Mouse (Mus musculus): ENCODE data around the gene Tex14.
A peak's percentile ranks its signal among the peaks of the same experiment; 100 is the strongest.
"Not testable (repeated sequence)": the region's sequence is repeated elsewhere in the genome, so short reads cannot be mapped to it uniquely, and the experiment has no call there.

Tex14 gene

GRCm38 (mm10) chr11:87404876-87405275 lies at the start of gene Tex14, which contains the start of gene Rad51c:
Gene Tex14 (plus strand): TSS chr11:87405065.
Gene Rad51c (minus strand): TSS chr11:87404954.
- DNase-seq (ENCODE audit: low spot score in 2 of 2), result peak; percentile 24 to 71

GRCm38 (mm10) chr11:87357317-87358300 lies 47.3 kb upstream of the Tex14 start:
- DNase-seq (ENCODE audit: low spot score in 2 of 2), result peak; percentile 23 to 71

GRCm38 (mm10) chr11:87358331-87359261 lies 46.3 kb upstream of the Tex14 start, which contains the start of gene Ppm1e:
Gene Ppm1e (minus strand): TSS chr11:87359023.
- DNase-seq (ENCODE audit: low spot score in 2 of 2), result peak; percentile 79 to 89

- no peak for DNase-seq (ENCODE audit: low spot score in 2 of 2)
These were observed 45.6 kb upstream of the Tex14 start for GRCm38 (mm10) chr11:87359262-87359612.

GRCm38 (mm10) chr11:87365120-87365519 lies 39.7 kb upstream of the Tex14 start:
- DNase-seq (ENCODE audit: low spot score in 2 of 2), result no peak

GRCm38 (mm10) chr11:87367061-87367460 lies 37.8 kb upstream of the Tex14 start:
- no peak for DNase-seq (ENCODE audit: low spot score in 2 of 2)

GRCm38 (mm10) chr11:87367865-87368580 lies 36.8 kb upstream of the Tex14 start:
- peak; percentile 65 to 68 for DNase-seq (ENCODE audit: low spot score in 2 of 2)

GRCm38 (mm10) chr11:87384551-87384950 lies 20.3 kb upstream of the Tex14 start:
- DNase-seq (ENCODE audit: low spot score in 2 of 2), result no peak

- no peak for DNase-seq (ENCODE audit: low spot score in 2 of 2)
These were observed 19.2 kb upstream of the Tex14 start for GRCm38 (mm10) chr11:87385676-87386075.

GRCm38 (mm10) chr11:87393855-87394254 lies 11.0 kb upstream of the Tex14 start:
- DNase-seq (ENCODE audit: low spot score in 2 of 2), result peak in 1 of 2 experiments; percentile 28

GRCm38 (mm10) chr11:87398402-87398801 lies 6.5 kb upstream of the Tex14 start:
- DNase-seq (ENCODE audit: low spot score in 2 of 2), result no peak

GRCm38 (mm10) chr11:87404111-87404853 lies 583 bp upstream of the Tex14 start:
- DNase-seq (ENCODE audit: low spot score in 2 of 2), result peak; percentile 97 to 99

- DNase-seq (ENCODE audit: low spot score in 2 of 2), result not testable (repeated sequence)
These were observed 8.5 kb downstream of the Tex14 start for GRCm38 (mm10) chr11:87413412-87413811.

GRCm38 (mm10) chr11:87416120-87416519 lies 11.3 kb downstream of the Tex14 start:
- DNase-seq (ENCODE audit: low spot score in 2 of 2), result no peak

GRCm38 (mm10) chr11:87420861-87421260 lies 16.0 kb downstream of the Tex14 start:
- no peak for DNase-seq (ENCODE audit: low spot score in 2 of 2)

- DNase-seq (ENCODE audit: low spot score in 2 of 2), result no peak
These were observed 16.9 kb downstream of the Tex14 start for GRCm38 (mm10) chr11:87421760-87422201.

GRCm38 (mm10) chr11:87422511-87423340 lies 17.9 kb downstream of the Tex14 start:
- peak; percentile 83 to 90 for DNase-seq (ENCODE audit: low spot score in 2 of 2)

GRCm38 (mm10) chr11:87423551-87424325 lies 18.9 kb downstream of the Tex14 start:
- DNase-seq (ENCODE audit: low spot score in 2 of 2), result no peak

- DNase-seq (ENCODE audit: low spot score in 2 of 2), result no peak
These were observed 21.2 kb downstream of the Tex14 start for GRCm38 (mm10) chr11:87426121-87426449.

Measured in spleen, postnatal 4 days (tissue).